Mouse (Mus musculus) lung, postnatal 14 days (tissue): ENCODE measurements around the gene Rgs12.

Experiments used
- DNase-seq: peaks from one replicate; pipeline ENCODE4 v3.0.0; 2021

Rgs12 gene

GRCm38 (mm10) chr5:35088785-35089613 is 139.8 kb downstream of the Rgs12 start:
- DNase-seq = peak; percentile 71
